Mouse (Mus musculus) regulatory T cell (primary cell): ENCODE results near the gene Cfap45.

ENCODE experiments used
- in situ Hi-C: fragments of 300-600 bp; cut with MboI, MseI; formaldehyde crosslinking; loops from one replicate; pipeline ENCODE4 v1.15.1; 2025; ENCODE audit warnings: high pct_unique_total_duplicates

Cfap45 gene

GRCm38 (mm10) chr1:172520576-172521440, at the start of gene Cfap45:
Gene Cfap45 (plus strand): TSS chr1:172520801.
- in situ Hi-C loops = loop anchor here (25.0 kb wide), 1 partner anchor 384 kb away; the partner anchor contains the start of genes Dcaf8 and Pex19

GRCm38 (mm10) chr1:172472909-172473308, 47.7 kb upstream of the Cfap45 start:
- in situ Hi-C loops = no loop called here

- in situ Hi-C loops = no loop called here
Measured at GRCm38 (mm10) chr1:172474196-172474595, 46.4 kb upstream of the Cfap45 start.

GRCm38 (mm10) chr1:172475054-172475741, 45.4 kb upstream of the Cfap45 start, which contains the start of gene Slamf9:
Gene Slamf9 (plus strand): TSS chr1:172475358.
- in situ Hi-C loops = no loop called here

GRCm38 (mm10) chr1:172478020-172478419, 42.6 kb upstream of the Cfap45 start:
- in situ Hi-C loops = no loop called here

- in situ Hi-C loops = loop anchor here (5.0 kb wide), 1 partner anchor 68 kb away; no protein-coding TSS in a partner anchor
Measured at GRCm38 (mm10) chr1:172480376-172480775, 40.2 kb upstream of the Cfap45 start.

GRCm38 (mm10) chr1:172481111-172481510, 39.5 kb upstream of the Cfap45 start:
- in situ Hi-C loops = loop anchor here (5.0 kb wide), 1 partner anchor 69 kb away; no protein-coding TSS in a partner anchor

- in situ Hi-C loops = loop anchor here (5.0 kb wide), 1 partner anchor 69 kb away; no protein-coding TSS in a partner anchor
Measured at GRCm38 (mm10) chr1:172481540-172482280, 38.9 kb upstream of the Cfap45 start, which contains the start of gene Igsf9. Gene Igsf9 (plus strand): TSS chr1:172481788.

- in situ Hi-C loops = loop anchor here (5.0 kb wide), 1 partner anchor 70 kb away; no protein-coding TSS in a partner anchor
Measured at GRCm38 (mm10) chr1:172482518-172483360, 37.9 kb upstream of the Cfap45 start.

GRCm38 (mm10) chr1:172483361-172483660, 37.3 kb upstream of the Cfap45 start:
- in situ Hi-C loops = loop anchor here (5.0 kb wide), 1 partner anchor 71 kb away; no protein-coding TSS in a partner anchor

GRCm38 (mm10) chr1:172484236-172484635, 36.4 kb upstream of the Cfap45 start:
- in situ Hi-C loops = loop anchor here (5.0 kb wide), 1 partner anchor 72 kb away; no protein-coding TSS in a partner anchor

GRCm38 (mm10) chr1:172484671-172485070, 35.9 kb upstream of the Cfap45 start:
- in situ Hi-C loops = loop anchor here (5.0 kb wide), 1 partner anchor 72 kb away; no protein-coding TSS in a partner anchor

- in situ Hi-C loops = no loop called here
Measured at GRCm38 (mm10) chr1:172485821-172486220, 34.8 kb upstream of the Cfap45 start.

GRCm38 (mm10) chr1:172486236-172486635, 34.4 kb upstream of the Cfap45 start:
- in situ Hi-C loops = no loop called here

- in situ Hi-C loops = no loop called here
Measured at GRCm38 (mm10) chr1:172486651-172487050, 34.0 kb upstream of the Cfap45 start.

GRCm38 (mm10) chr1:172487859-172488258, 32.7 kb upstream of the Cfap45 start:
- in situ Hi-C loops = no loop called here

- in situ Hi-C loops = no loop called here
Measured at GRCm38 (mm10) chr1:172488831-172489230, 31.8 kb upstream of the Cfap45 start.

- in situ Hi-C loops = no loop called here
Measured at GRCm38 (mm10) chr1:172489585-172490250, 30.9 kb upstream of the Cfap45 start.

GRCm38 (mm10) chr1:172490261-172490661, 30.3 kb upstream of the Cfap45 start:
- in situ Hi-C loops = no loop called here

GRCm38 (mm10) chr1:172492047-172492446, 28.6 kb upstream of the Cfap45 start:
- in situ Hi-C loops = no loop called here
